Mouse (Mus musculus) kidney, embryonic 16.5 days (tissue): ENCODE data around the gene Cdk20. TPM values are rescaled to one million over a fixed set of nuclear protein-coding genes. Genes with fewer than 3 reads are reported as not detected.
"Not testable (repeated sequence)": the region's sequence is repeated elsewhere in the genome, so short reads cannot be mapped to it uniquely, and the experiment has no call there.

ENCODE experiments used
- ATAC-seq: fragments of 200-750 bp; cut with Nextera tagmentation; 2 replicates; pipeline ENCODE4 v1.8.0; 2017; ENCODE audit warnings: moderate TSS enrichment; ENCODE audit not compliant: low FRiP score, low TSS enrichment
- H3K27ac ChIP-seq: fragments of 300-500 bp; sonication (generic); 2 replicates; pipeline ENCODE4 v1.5.1; 2014; ENCODE audit warnings: low read length
- H3K27me3 ChIP-seq: fragments of 300-500 bp; sonication (generic); 2 replicates; pipeline ENCODE4 v1.6.1; 2014; ENCODE audit warnings: low read length, control low read depth, mixed read lengths; ENCODE audit not compliant: insufficient read depth
- H3K36me3 ChIP-seq: fragments of 300-500 bp; sonication (generic); 2 replicates; pipeline ENCODE4 v1.6.1; 2014; ENCODE audit warnings: low read length, control low read depth, mixed read lengths; ENCODE audit not compliant: insufficient read depth
- H3K4me1 ChIP-seq: fragments of 300-500 bp; sonication (generic); 2 replicates; pipeline ENCODE4 v1.6.1; 2014; ENCODE audit warnings: low read length, control low read depth, mixed read lengths; ENCODE audit not compliant: insufficient read depth
- H3K4me2 ChIP-seq: fragments of 300-500 bp; sonication (generic); replicated peaks from 2 replicates; pipeline ENCODE4 v1.6.1; 2014; ENCODE audit warnings: low read depth, low read length
- H3K4me3 ChIP-seq: fragments of 300-500 bp; sonication (generic); 2 replicates; pipeline ENCODE4 v1.5.1; 2014; ENCODE audit warnings: mild to moderate bottlenecking, low read length
- H3K9ac ChIP-seq: fragments of 300-500 bp; sonication (generic); replicated peaks from 2 replicates; pipeline ENCODE4 v1.6.1; 2014; ENCODE audit warnings: low read length
- H3K9me3 ChIP-seq: fragments of 300-500 bp; sonication (generic); 2 replicates; pipeline ENCODE4 v1.6.1; 2016; ENCODE audit warnings: low read length, control low read depth
- WGBS: fragments of 180-500 bp; shearing (Covaris S2); extraction: QIAGEN DNeasy Blood & Tissue Kit; methylation state at CpG from one replicate; pipeline ENCODE4 v1.1.7; 2014; 5-methylcytosine and 5-hydroxymethylcytosine counted together
- polyA plus RNA-seq: library from polyadenylated mRNA; unstranded; fragments of >200 nt; fragmentation: Nextera tagmentation; extraction: Ambion mirVana; gene quantifications from 2 replicates; pipeline ENCODE4 v1.2.1, GENCODE M21; 2015

Gene Cdk20
- polyA plus RNA-seq, 1 experiment from 2014 or later: 12.8 TPM

- H3K4me1 ChIP-seq: no peaks in the 10 kb centered on the region
- WGBS: 62% methylated on average over 4 of the region's 4 CpGs
- no peaks in the 10 kb centered on the region for H3K9me3 ChIP-seq
- H3K27me3 ChIP-seq: peaks cover 4% of the 10 kb centered on the region; the same call in 1 of the 2 replicates
- no peak overlapping the region for H3K4me2 ChIP-seq
- H3K36me3 ChIP-seq: no peaks in the 10 kb centered on the region
- peak; percentile 46 for ATAC-seq
- no peak overlapping the region for H3K4me3 ChIP-seq
- no peak overlapping the region for H3K27ac ChIP-seq
- H3K9ac ChIP-seq: no peak overlapping the region
These were observed 11.3 kb downstream of the Cdk20 start for GRCm38 (mm10) chr13:64443263-64443894.

- Histone ChIP-seq H3K4me3 (no peak overlapping the region), H3K9ac (no peak overlapping the region), H3K4me1 (no peaks in the 10 kb centered on the region), H3K9me3 (no peaks in the 10 kb centered on the region), H3K4me2 (no peak overlapping the region), H3K27ac (no peak overlapping the region), H3K27me3 (peaks cover 4% of the 10 kb centered on the region; the same call in 1 of the 2 replicates), H3K36me3 (no peaks in the 10 kb centered on the region)
- no peak for ATAC-seq
- WGBS: 68% methylated on average over 9 of the region's 9 CpGs
These were observed 13.3 kb downstream of the Cdk20 start for GRCm38 (mm10) chr13:64445254-64445920.

GRCm38 (mm10) chr13:64447947-64448346, 15.8 kb downstream of the Cdk20 start:
- 5% methylated on average over 1 of the region's 1 CpGs for WGBS
- ATAC-seq: peak; percentile 67; the same call in 1 of the 2 replicates
- no peak overlapping the region for H3K9ac ChIP-seq
- H3K36me3 ChIP-seq: no peaks in the 10 kb centered on the region
- H3K27ac ChIP-seq: no peak overlapping the region
- H3K4me3 ChIP-seq: no peak overlapping the region
- H3K4me2 ChIP-seq: no peak overlapping the region
- H3K4me1 ChIP-seq: no peaks in the 10 kb centered on the region
- no peaks in the 10 kb centered on the region for H3K9me3 ChIP-seq
- H3K27me3 ChIP-seq: peaks cover 4% of the 10 kb centered on the region; the same call in 1 of the 2 replicates

- H3K9ac ChIP-seq: no peak overlapping the region
- WGBS: 76% methylated on average over 5 of the region's 5 CpGs
- H3K36me3 ChIP-seq: no peaks in the 10 kb centered on the region
- H3K9me3 ChIP-seq: no peaks in the 10 kb centered on the region
- no peak overlapping the region for H3K4me2 ChIP-seq
- H3K27me3 ChIP-seq: peaks cover 4% of the 10 kb centered on the region; the same call in 1 of the 2 replicates
- no peaks in the 10 kb centered on the region for H3K4me1 ChIP-seq
- ATAC-seq: no peak
- no peak overlapping the region for H3K4me3 ChIP-seq
- no peak overlapping the region for H3K27ac ChIP-seq
These were observed 16.6 kb downstream of the Cdk20 start for GRCm38 (mm10) chr13:64448729-64449128.

- H3K4me2 ChIP-seq: no peak overlapping the region
- no peaks in the 10 kb centered on the region for H3K9me3 ChIP-seq
- H3K27me3 ChIP-seq: peaks cover 4% of the 10 kb centered on the region; the same call in 1 of the 2 replicates
- no peak overlapping the region for H3K4me3 ChIP-seq
- ATAC-seq: no peak
- no peaks in the 10 kb centered on the region for H3K36me3 ChIP-seq
- H3K27ac ChIP-seq: no peak overlapping the region
- H3K9ac ChIP-seq: no peak overlapping the region
- no peaks in the 10 kb centered on the region for H3K4me1 ChIP-seq
- WGBS: 68% methylated on average over 7 of the region's 7 CpGs
These were observed 18.1 kb downstream of the Cdk20 start for GRCm38 (mm10) chr13:64450001-64450794.

GRCm38 (mm10) chr13:64457225-64457978, 25.3 kb downstream of the Cdk20 start:
- 92% methylated on average over 19 of the region's 19 CpGs for WGBS
- not testable (repeated sequence) for ATAC-seq, H3K4me2 ChIP-seq, H3K27ac ChIP-seq, H3K4me3 ChIP-seq, H3K36me3 ChIP-seq, H3K27me3 ChIP-seq, H3K9ac ChIP-seq, H3K9me3 ChIP-seq, H3K4me1 ChIP-seq

GRCm38 (mm10) chr13:64458181-64458580, 26.1 kb downstream of the Cdk20 start:
- no peak for ATAC-seq
- H3K9ac ChIP-seq: no peak overlapping the region
- no peak overlapping the region for H3K4me3 ChIP-seq
- no peaks in the 10 kb centered on the region for H3K36me3 ChIP-seq
- peaks cover 5% of the 10 kb centered on the region; the same call in 1 of the 2 replicates for H3K9me3 ChIP-seq
- no peaks in the 10 kb centered on the region for H3K4me1 ChIP-seq
- no peak overlapping the region for H3K27ac ChIP-seq
- WGBS: 91% methylated on average over 14 of the region's 14 CpGs
- H3K27me3 ChIP-seq: no peaks in the 10 kb centered on the region
- no peak overlapping the region for H3K4me2 ChIP-seq

GRCm38 (mm10) chr13:64462581-64462980, 30.5 kb downstream of the Cdk20 start:
- H3K9ac ChIP-seq: no peak overlapping the region
- no peak overlapping the region for H3K4me2 ChIP-seq
- no peak overlapping the region for H3K4me3 ChIP-seq
- H3K9me3 ChIP-seq: peaks cover 5% of the 10 kb centered on the region; the same call in 1 of the 2 replicates
- H3K4me1 ChIP-seq: no peaks in the 10 kb centered on the region
- no peaks in the 10 kb centered on the region for H3K27me3 ChIP-seq
- no peaks in the 10 kb centered on the region for H3K36me3 ChIP-seq
- 83% methylated on average over 2 of the region's 2 CpGs for WGBS
- ATAC-seq: no peak
- no peak overlapping the region for H3K27ac ChIP-seq

- Histone ChIP-seq H3K27me3 (no peaks in the 10 kb centered on the region), H3K9me3 (peaks cover 5% of the 10 kb centered on the region; the same call in 1 of the 2 replicates), H3K36me3 (no peaks in the 10 kb centered on the region), H3K4me2 (no peak overlapping the region), H3K4me3 (no peak overlapping the region), H3K9ac (no peak overlapping the region), H3K27ac (no peak overlapping the region), H3K4me1 (no peaks in the 10 kb centered on the region)
- 78% methylated on average over 9 of the region's 9 CpGs for WGBS
- no peak for ATAC-seq
These were observed 33.1 kb downstream of the Cdk20 start for GRCm38 (mm10) chr13:64465166-64465565.
